Mouse (Mus musculus) kidney, adult 2 months (tissue): ENCODE measurements around the gene Rsg1.

Experiments used
- CTCF ChIP-seq: fragments of 200-500 bp; conservative IDR thresholded peaks from 2 replicates; pipeline ENCODE4 v1.5.1; 2011; ENCODE audit warnings: low read depth, mild to moderate bottlenecking, control low read depth, low read length, moderate library complexity, mixed read lengths; ENCODE audit not compliant: insufficient read depth, insufficient read length
- POLR2A ChIP-seq: fragments of 200-500 bp; IDR thresholded peaks from one replicate; pipeline ENCODE4 v1.6.1; 2011; ENCODE audit warnings: low read depth, low read length, control low read depth

DNA sequence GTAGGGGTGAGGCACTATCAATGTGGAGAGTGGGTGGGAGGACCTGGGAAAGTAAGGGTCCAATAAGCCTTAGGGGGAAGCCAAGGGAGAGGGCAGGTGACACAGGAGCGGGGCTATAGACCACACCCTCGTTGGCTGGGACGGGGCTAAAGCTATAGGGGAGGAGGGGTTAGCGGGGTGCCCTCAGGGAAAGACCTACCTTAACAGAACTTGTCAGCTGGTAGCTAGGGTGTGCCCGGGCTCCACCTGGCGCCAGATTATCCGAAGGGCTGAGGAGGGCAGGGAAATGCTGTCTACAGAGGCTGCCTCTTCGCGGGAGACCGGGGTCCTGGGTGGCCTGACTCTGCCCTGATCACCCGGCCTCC lies 34.8 kb downstream of the Rsg1 start:
- TF ChIP-seq CTCF (no peak), POLR2A (no peak)
